Mouse (Mus musculus) megakaryocyte-erythroid progenitor cell, adult 5 weeks (primary cell): ENCODE data around the gene Klre1. TPM values are rescaled to one million over a fixed set of nuclear protein-coding genes. Genes with fewer than 3 reads are reported as not detected.

Experiments
- polyA plus RNA-seq: library from polyadenylated mRNA; stranded (reverse); fragments of >175 nt; gene quantifications from 2 replicates; pipeline ENCODE4 v1.2.3, GENCODE M21; 2012

Gene Klre1
- 0.05 TPM in 1 of 2 replicates, not detected in the other for polyA plus RNA-seq

GRCm38 (mm10) chr6:129577605-129578004 lies at the start of gene Klre1:
TSS of gene Klre1 (plus strand) at chr6:129577905.

DNA sequence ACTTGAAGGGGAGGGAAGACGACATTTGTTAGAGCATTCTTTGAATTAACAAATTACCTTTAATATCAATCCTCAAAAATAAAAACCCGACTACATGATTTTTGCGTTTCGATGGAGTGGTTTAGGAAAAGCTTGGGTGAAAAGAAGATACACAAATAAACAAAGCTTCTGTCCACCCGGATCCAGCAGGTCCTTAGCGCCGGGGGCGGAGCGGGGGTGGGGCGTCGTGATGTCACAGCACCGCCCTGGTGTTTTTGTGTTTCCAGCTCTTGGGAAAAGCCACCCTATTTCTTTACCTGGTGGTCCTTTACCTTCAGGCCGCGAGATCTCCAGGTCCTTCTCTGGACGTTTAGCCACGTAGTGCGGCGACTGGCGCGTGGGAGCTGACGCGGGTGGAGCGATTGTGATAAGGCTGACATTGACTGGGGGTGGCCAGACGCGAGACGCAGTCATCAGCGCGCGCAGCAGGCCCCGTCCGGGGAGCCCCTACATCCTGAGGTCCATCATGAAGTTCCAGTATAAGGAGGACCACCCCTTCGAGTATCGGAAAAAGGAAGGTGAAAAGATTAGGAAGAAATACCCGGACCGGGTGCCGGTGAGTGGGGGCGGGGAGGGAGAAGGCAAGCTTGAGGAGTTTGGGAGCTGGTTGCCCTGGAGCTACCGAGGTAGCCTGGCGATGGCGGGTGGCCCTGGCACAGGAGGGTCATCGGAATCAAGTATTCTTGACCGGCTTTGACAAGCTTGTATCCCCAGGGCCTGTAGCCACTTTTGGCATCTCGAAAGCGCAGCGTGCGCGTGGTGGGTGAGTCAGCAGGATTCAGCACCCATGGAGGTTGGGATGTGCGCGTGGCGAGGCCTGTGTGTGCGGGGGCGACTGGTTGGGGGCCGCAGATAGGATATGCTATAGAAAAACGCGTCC lies 44.5 kb upstream of the Klre1 start, which contains the start of gene Gabarapl1:
Gabarapl1 (plus strand) TSS at position 219 of the 919 bp plus-strand sequence.

DNA sequence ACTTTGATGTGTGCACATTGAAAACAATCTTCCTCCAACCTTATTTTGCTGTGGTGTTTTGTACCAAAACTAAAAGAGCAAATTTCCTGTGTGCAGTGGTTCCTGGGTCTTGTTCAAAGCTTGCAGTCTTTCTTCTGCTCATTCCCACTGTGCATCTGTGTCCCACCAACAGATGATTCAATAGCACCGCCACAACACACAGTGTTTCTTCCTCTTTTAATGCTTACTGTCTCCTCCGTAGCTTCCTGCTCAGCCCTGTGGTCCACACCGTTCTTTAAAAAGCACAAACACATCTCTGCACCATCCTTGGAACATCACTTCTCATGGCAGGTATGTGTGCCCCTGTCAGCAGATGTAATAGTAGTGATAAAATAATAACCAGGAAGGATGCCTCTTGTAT lies 13.8 kb downstream of the Klre1 start, which contains the start of gene Klrd1:
Klrd1 (plus strand) TSS at position 275 of the 400 bp plus-strand sequence.

DNA sequence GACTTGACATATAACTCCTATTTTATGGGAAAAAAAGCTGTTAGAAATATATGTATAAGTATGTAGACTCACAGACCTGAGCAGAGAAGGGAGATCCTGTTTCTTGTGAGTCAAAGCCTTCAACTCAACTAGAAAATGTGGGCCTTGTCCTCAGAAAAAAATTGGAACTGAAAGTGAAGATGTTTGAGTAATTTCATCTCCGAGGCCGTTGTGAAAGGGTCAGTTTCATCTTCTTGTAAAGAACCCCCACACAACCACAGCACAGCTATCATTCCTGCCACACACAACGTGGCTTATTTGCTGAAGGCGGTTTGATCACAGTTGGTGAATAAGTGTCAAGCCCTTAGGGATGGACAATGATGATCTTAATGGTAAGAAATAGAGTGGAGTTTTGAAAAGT lies 46.0 kb downstream of the Klre1 start, which contains the start of gene Klrk1:
Klrk1 (minus strand) TSS at position 130 of the 400 bp plus-strand sequence.

Other genes starting within 250 kb of the Klre1 start
- not detected in 2 replicates for gene 4922502D21Rik, start 246.1 kb upstream of the Klre1 start, polyA plus RNA-seq
- gene Clec12a, start 235.2 kb upstream of the Klre1 start, polyA plus RNA-seq, result 13.7 and 18.2 TPM in 2 replicates
- not detected in 2 replicates for gene Clec12b, start 192.0 kb upstream of the Klre1 start, polyA plus RNA-seq
- 0.15 TPM in 1 of 2 replicates, not detected in the other for gene Clec1b, start 180.6 kb upstream of the Klre1 start, polyA plus RNA-seq
- gene Clec9a, start 169.0 kb upstream of the Klre1 start, polyA plus RNA-seq, result 0.21 and 0.29 TPM in 2 replicates
- 0.06 TPM in 1 of 2 replicates, not detected in the other for gene Clec1a, start 125.9 kb upstream of the Klre1 start, polyA plus RNA-seq
- gene Olr1, start 70.7 kb upstream of the Klre1 start, polyA plus RNA-seq, result 0.44 and 0.61 TPM in 2 replicates
- gene Tmem52b, start 65.3 kb upstream of the Klre1 start, polyA plus RNA-seq, result not detected in 2 replicates
- 89.6 and 129 TPM in 2 replicates for gene Gabarapl1, start 44.7 kb upstream of the Klre1 start, polyA plus RNA-seq
- 0.19 and 0.37 TPM in 2 replicates for gene Klrd1, start 13.9 kb downstream of the Klre1 start, polyA plus RNA-seq
- gene Klrk1, start 46.0 kb downstream of the Klre1 start, polyA plus RNA-seq, result 0.39 and 0.74 TPM in 2 replicates
- 0.24 TPM in 1 of 2 replicates, not detected in the other for gene Klrc3, start 65.4 kb downstream of the Klre1 start, polyA plus RNA-seq
- gene Klrc2, start 82.8 kb downstream of the Klre1 start, polyA plus RNA-seq, result 0.11 TPM in 1 of 2 replicates, not detected in the other
- gene Klrc1, start 101.1 kb downstream of the Klre1 start, polyA plus RNA-seq, result 0.23 and 1.00 TPM in 2 replicates
- gene Klri1, start 139.2 kb downstream of the Klre1 start, polyA plus RNA-seq, result not detected in 2 replicates
- gene Klri2, start 162.6 kb downstream of the Klre1 start, polyA plus RNA-seq, result 0.01 and 0.03 TPM in 2 replicates
- gene Gm156, start 206.4 kb downstream of the Klre1 start, polyA plus RNA-seq, result not detected in 2 replicates